Comparison of ENCODE assay signal across 9 mouse cellular contexts in genomic region chr5:100240876-100241275, GRCm38 (mm10).
DNase-seq lines count a peak whose midpoint lies in the region; ATAC-seq lines count a peak whose summit lies in the region.
"Had no signal": no experiment of that assay in that cellular context is flagged by ENCODE, and none has a peak within 500 bp of the region (broad histone marks: within the 10 kb centered on the region; RNA-seq: fewer than 3 reads in every experiment).

No protein-coding gene starts in this region.

- H3K36me3 ChIP-seq in liver, embryonic 12.5 days, result no peaks in the 10 kb centered on the region
- no peaks in the 10 kb centered on the region for H3K36me3 ChIP-seq in splenic B cell, adult 2 months (ENCODE audit: control insufficient read depth, insufficient read depth, low read length, poor library complexity, severe bottlenecking)
- H3K36me3 ChIP-seq: G1E had no signal

- WGBS in liver, embryonic 12.5 days (ENCODE audit: insufficient replicate concordance), result 65% methylated on average over 6 of the region's 6 CpGs

- no peak overlapping the region for H3K4me3 ChIP-seq in liver, embryonic 12.5 days

- no peak for ATAC-seq in liver, embryonic 12.5 days

- no peaks in the 10 kb centered on the region for H3K27me3 ChIP-seq in liver, embryonic 12.5 days (replicated peaks)
- no peaks in the 10 kb centered on the region for H3K27me3 ChIP-seq in splenic B cell, adult 2 months (ENCODE audit: control insufficient read depth, insufficient read depth, low read length, poor library complexity, severe bottlenecking)

- H3K9ac ChIP-seq in liver, embryonic 12.5 days, result no peak overlapping the region

- H3K9me3 ChIP-seq in liver, embryonic 12.5 days (replicated peaks), result no peaks in the 10 kb centered on the region

- intact Hi-C loops in left cerebral cortex, postnatal 4 days (cut with DNase I), result loop anchor here (5.0 kb wide), 1 partner anchor 169 kb away; no protein-coding TSS in a partner anchor

- no peak overlapping the region for H3K4me2 ChIP-seq in liver, embryonic 12.5 days

- H3K4me1 ChIP-seq in liver, embryonic 12.5 days, result peaks cover 12% of the 10 kb centered on the region

- H3K27ac ChIP-seq in liver, embryonic 12.5 days, result no peak overlapping the region

- peak; percentile 66 for DNase-seq in embryo, embryonic 10.5 days (ENCODE audit: low spot score)
- DNase-seq in embryo, embryonic 10 days (ENCODE audit: low spot score), result no peak
- DNase-seq in liver (peak; percentile 28), R1 (ENCODE audit: low read depth, low spot score) (peak; percentile 48)
- DNase-seq in frontal cortex, postnatal 36 days (ENCODE audit: low spot score in 2 of 2), result peak; percentile 38 to 52
- peak; percentile 64 for DNase-seq in left cerebral cortex, postnatal 4 days
- peak; percentile 52 for DNase-seq in splenic B cell, adult 2 months (ENCODE audit: low read depth, low spot score)
